Mouse (Mus musculus): ENCODE data around the gene Arid1b.

- no peak for TF ChIP-seq GATA1 (IDR thresholded peaks at IDR 0.05; ENCODE audit: borderline replicate concordance, low read length)
- no peak for TF ChIP-seq FLI1 (IDR thresholded peaks at IDR 0.05; ENCODE audit: low read length)
These were observed 267.9 kb downstream of the Arid1b start for GRCm38 (mm10) chr17:5261874-5262605.

All from megakaryocyte, embryonic 14.5 days (primary cell).